Mouse (Mus musculus): ENCODE data around the gene Gspt1.

Gspt1 gene

DNA sequence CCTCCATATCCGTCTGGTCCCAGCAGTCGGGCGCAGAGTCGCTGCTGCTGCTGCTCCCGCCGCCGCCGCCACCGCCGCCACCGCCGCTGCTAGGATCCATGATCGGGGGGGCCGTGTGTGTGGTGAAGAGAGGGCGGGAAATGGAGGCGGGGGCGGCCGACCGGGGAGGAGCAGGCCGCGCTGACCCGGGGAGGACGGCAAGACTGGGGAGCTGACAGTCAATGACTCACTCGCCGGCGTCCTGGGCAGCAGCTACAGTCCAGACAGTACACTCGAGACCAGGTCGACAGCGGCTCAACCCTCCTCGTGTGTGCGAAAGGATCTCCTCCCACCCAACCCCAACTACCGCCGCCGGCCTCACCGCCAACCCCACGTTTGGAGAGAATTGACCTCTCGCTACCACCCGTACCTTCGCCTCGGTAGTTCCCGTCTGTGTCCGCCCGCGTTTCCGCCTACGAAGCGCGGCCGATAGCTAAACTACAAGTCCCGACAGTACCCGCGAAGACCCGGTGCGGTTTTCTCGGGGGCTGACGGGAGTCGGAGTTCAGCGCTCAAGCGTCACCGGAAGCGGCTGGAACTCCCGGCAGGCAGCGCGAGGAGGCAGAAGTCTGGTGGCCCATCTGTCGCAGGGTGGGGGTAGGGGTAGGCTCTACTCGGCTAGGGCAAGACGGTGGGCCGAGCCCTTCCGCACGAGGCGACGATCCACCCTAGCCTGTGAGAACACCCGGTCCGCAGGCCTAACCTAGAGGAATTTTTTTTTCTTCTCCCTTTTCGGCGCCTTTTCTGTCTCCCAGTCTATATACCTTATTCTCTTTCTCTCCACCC, at the start of gene Gspt1:
Gspt1 (minus strand) TSS at position 428 of the 825 bp plus-strand sequence.
- under 1% methylated on average over 74 of the region's 76 CpGs for WGBS

DNA sequence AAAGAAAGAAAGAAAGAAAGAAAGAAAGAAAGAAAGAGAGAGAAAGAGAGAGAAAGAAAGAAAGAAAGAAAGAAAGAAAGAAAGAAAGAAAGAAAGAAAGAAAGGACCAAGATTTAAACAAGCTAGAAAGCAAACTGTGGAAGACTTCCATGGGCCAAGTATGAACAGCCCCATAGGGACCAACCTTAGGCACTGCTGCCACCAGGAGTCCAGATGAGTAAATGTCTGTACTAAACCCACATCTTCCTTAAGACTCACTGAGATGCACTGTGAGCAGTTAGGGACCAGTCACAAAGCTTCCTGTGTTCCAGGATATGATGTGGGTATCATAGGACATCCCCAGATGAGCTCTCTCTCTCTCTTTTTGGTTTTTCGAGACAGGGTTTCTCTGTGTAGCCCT, 43.6 kb upstream of the Gspt1 start:
- WGBS = 64% methylated on average over 1 of the region's 1 CpGs

DNA sequence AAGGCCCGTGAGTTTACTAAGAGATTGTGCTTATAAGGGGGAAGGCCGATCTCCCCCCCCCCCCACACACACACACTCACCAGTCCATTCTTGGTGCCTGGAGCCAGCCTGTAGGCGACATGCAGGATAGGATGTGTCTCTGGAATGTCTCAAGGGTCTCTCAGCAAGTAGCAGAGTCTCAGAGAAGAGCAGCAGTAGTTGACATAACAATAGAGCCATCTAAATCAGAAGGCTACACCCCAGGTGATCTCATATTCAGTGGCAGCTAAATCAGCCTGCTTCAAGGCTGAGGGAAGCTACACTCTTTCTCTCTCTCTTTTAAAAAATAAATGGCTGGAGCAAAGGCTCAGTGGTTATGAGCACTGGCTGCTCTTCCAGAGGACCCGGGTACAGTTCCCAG, 41.5 kb upstream of the Gspt1 start:
- WGBS = 89% methylated on average over 4 of the region's 4 CpGs

DNA sequence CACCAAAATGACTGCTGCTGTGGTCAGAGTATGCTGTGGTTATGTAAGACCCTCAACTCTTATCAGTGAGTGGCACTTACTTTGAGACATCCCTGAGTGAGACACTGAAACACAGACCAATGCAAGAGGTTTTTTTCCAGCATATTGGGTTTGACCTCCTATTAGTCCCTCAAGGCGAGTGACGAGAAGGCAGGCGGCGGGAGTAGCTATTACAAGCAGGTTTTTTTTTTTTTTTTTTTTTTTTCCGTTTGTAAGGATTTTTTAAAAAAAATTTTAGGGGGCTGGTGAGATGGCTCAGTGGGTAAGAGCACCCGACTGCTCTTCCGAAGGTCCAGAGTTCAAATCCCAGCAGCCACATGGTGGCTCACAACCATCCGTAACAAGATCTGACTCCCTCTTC, 34.7 kb upstream of the Gspt1 start:
- 90% methylated on average over 8 of the region's 8 CpGs for WGBS

DNA sequence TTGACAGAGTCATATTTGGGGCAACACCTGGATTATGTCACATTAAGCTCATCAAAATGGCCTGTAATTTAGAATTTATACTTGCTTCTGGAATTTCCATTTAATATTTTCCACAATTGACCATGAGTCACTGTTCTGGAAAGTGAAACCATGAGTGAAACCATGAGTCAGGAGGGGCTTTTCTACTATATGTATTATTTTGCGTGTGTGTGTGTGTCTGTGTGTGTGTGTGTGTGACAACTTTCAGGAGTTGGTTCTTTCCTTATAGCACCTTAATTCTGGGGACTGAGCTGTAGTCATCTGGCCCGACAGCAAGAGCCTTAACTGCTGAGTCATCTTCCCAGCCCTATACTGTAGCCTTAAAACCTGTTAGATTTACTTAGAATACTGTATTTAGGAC, 31.8 kb upstream of the Gspt1 start:
- WGBS = 83% methylated on average over 2 of the region's 2 CpGs

DNA sequence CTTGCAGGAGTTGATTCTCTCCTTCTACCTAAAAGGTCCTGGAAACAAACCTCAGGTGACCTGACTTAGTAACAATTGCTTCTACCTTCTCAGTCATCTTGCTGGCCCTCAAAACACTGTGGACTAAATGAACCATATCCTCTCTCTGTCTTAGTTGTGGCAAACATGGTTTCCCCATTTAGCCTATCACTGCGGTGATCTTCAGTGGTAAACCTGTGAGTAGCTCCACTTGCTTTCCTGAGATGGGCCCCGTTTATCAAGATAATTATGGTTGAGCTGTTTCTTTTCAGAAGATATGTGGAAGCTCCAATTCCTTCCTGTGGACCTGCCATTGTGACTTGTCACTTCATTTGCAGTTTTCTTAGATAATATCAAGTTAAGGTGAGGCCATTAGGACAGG, 30.8 kb upstream of the Gspt1 start:
- WGBS = 91% methylated on average over 2 of the region's 2 CpGs

DNA sequence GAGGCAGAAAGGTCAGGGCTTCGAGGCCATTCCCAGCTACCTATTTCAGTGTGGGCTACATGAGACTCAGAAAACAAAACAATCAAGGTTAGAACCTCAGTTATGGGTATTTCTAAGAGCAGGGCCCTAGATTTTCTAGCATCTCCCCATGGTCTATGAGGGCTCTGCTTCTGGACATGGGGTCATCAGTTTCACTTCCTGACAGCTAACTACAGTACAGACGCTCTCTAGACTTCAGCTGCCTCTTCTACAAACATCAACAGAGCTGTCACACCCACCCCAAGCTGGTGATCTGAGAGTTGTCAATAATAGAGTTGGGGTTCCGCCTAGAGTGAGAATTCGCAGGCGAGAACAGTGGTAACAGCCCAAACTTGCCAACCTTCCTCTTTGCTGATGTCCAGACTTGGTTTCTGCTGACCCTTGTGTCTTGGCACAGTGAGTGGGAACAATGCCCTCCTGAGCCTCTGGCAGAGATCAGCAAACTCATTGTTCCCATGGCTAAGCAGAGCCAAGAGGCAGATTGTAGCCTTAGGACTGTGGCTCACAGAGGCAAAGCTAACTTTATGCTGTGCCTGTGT, 28.6 kb upstream of the Gspt1 start:
- WGBS = 71% methylated on average over 5 of the region's 5 CpGs

DNA sequence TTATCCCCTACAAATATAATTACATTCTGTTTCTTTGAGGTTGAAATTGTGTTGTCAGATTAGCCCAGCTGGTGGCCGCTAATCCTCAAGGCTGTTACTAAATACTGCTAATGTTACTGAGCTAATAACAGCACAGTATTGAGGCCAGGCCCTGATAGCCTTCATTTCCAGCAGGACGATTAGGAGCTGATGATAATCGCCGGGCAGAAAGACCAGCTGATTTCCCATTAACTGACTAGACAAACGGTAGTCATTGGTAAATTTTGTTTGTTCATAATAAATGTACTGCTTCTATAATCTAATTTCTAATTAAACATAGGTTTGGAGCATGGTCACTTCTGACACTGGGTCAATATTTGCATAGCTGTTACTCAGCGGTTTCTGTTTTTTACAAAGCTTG, 24.7 kb upstream of the Gspt1 start:
- WGBS = 79% methylated on average over 6 of the region's 6 CpGs

DNA sequence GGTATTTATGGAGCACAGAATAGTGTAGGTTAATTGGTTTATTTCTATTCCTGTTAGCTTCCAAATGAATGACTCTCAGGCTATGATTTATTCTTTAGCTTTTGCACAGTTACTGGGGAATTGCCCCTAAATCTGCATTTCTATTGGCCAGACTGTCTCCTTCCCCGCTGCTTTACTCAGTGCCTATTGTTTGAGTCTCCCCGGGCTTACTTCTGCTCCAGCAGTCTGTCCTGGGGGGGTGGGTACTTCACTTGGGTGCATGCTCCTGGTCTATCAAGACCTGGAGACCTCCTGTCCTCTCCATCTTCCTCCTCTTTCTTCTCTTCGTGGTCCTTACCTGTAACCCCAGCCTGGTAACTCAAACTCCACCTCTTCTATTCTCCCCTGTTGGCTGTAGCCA, 22.8 kb upstream of the Gspt1 start:
- 56% methylated on average over 3 of the region's 3 CpGs for WGBS

DNA sequence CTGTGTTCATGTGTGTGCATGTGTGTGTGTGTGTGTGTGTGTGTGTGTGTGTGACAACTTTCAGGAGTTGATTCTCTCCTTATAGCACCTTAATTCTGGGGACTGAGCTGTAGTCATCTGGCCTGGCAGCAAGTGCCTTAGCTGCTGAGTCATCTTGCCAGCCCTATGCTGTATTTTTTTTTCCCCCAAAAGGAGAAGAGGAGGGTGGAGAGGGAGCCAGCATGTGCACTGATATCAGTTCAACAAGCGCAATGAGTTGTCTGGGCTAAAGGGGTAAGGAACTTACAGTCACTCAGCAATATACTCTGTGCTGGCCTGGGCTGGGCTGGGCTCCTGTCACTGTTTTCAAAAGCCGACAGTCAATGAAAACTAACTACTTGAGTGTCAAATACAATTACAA, 16.5 kb upstream of the Gspt1 start:
- 74% methylated on average over 2 of the region's 2 CpGs for WGBS

DNA sequence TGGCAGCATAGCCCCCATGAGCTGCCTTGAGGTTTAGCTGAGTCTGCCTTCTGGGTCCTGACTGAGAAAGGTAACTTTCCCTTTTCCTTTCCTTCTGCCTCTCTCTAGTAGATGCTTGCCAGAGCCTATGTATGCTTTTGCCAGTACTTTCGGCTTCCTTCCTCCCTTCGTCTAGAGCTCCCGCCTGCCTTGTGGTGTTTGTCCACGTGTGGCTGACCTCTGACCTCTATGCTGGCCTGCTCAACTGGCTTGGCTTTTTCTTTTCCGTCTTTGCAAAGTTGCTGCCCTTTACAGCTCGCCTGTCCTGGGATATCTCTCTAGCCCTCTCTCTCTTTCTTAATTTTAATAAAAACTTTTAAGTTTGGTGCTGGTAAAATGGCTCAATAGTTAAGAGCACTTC, 15.7 kb upstream of the Gspt1 start:
- WGBS = 61% methylated on average over 6 of the region's 6 CpGs

DNA sequence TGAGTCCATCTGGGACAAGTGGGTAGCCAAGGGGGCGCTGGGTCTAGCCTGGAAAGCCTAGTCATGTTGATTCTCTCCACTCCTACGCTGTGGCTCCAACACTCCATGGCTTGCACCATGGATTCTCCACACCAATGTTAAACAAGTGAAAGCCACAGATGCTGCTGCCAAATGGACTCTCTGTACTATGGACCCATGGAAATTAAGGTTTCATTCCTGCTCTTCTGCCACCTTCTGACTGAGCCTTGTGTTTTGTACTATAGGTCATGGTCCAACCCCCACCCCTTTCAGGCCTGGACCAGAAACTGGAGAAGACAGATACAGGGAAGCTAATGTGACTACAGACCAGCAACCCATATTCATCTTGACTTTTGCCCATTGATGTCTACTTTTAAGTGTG, 12.4 kb upstream of the Gspt1 start:
- WGBS = 88% methylated on average over 2 of the region's 2 CpGs

DNA sequence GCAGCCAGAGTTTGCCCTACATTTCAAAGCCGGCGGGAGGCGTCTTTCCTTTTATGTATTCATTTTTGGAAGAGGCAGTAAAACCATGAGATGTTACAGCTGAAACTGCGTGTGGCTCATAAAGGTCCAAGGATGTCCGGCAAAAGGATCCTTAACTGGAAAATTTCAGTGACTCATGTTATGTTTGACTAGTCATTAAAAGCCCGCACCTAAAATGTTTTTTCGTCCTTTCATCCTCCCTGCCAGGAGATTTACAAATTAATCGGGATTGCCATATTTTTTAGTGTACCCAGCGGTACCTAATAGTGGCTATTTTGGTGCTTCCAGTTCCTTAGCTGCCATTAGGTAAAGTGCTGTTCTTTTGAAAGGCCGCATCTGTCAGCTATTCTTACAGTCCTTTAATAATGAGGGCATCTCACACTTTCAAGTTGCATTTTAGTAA, 619 bp upstream of the Gspt1 start:
- 9% methylated on average over 10 of the region's 10 CpGs for WGBS

DNA sequence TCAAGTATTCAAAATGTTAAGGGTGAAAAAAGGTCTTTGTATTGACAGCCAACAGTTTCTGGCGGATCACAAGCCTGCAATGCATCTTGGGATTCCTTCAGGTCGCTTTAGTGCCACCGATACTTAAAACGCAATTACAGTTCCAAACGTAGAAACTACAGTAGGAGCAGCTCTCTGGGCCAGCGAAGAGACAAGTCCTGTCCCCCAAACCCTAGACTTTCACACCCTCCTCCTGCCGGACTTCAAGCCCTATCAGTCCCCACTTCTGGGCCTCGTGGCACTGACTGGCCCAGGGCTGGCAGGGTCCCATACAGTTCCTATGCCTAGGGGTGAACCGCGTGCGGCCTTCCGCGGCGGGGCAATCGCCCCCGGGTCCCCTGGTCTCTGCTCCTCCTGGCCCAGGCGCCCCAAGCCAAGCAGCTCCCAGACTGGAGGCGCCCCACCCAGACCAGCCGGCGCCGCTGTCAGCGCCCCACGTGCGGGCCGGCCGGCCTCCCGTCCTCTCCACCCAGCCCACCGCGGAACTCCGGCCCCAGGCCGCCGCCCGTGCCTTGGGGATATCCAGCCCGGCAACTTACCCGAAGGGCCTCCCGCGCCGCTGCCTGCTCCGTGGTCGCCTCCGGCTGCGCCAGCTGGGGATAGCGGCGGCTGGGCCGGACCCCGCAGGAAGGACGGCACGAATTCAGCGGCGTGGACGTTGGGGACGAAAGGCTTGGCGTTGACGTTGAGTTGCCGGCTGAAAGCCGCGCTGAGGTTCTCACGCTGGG, 877 bp downstream of the Gspt1 start:
- under 1% methylated on average over 58 of the region's 58 CpGs for WGBS

DNA sequence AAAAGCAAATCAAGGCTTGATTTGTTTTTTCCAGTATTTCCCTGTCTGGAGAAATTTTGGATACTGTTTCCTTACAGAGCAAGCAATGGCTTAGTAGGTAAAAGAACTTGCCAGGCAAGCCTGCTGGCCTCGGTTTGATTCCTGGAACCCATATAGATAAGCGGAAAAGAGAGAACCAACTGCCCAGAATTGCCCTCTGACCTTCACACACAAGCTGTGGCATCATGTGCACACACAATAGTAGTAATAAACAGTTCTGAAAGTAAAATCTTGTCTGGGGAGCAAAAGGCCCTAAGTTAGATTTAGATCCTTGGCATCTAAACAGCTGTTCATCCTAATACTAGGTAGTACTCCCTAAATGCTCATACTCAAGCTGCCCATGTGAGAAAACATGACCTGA, 6.3 kb downstream of the Gspt1 start:
- 57% methylated on average over 2 of the region's 2 CpGs for WGBS

DNA sequence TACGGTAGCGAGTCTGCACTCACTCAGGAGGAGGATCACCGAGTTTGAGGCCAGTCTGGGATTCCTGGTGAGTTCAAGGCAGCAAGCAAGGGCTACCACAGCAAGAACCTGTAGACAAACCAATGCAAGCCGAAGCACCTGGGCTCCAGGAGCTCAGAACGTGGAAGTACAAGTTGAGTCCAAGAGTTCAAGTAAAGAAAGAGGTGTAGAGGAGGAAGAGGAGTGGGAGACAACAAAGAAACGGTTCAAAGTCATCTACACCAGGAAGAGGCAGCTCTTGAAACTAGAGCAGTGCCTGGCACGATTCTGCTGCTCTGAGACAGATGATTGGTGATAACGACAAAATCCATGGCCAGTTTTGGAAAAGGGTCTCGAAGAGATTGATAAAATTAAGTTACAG, 8.4 kb downstream of the Gspt1 start:
- 78% methylated on average over 9 of the region's 9 CpGs for WGBS

DNA sequence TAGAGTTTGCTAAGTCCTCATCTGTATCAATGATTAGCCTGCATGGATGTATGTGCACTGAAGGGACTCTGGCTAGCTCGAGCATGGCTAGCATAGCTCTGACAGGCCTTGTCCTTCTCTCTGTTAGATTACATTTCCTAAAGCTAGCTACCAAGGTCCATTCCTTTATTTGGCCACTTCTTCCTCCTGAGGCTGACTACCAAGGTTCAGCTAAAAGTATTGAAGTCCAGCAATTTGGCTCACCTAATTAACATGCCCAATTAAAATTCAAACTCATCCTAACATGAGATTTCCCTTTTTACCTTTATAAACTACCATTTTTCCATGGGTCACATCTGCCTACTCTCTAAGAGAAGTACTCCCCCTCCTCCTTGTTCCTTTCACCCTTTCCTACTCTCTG, 11.7 kb downstream of the Gspt1 start:
- 86% methylated on average over 1 of the region's 1 CpGs for WGBS

DNA sequence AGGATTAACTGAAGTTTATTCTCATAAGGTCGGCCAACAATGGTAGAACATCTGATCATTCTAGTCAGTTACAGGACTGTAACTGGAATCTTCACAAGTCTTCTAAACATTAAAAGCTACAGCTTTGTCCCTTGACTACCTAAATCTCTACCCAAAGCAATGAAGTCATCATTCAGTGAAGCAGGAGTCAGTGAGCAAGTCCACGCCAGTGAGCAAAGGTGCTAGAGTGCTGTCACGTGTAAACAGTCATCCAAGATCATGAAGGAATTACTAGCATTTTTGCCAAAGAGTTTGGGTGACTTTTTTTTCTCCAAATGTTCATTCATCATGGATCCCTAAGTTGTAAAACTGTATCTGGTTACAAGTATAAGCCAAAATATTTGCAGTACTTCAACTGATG, 36.3 kb downstream of the Gspt1 start:
- WGBS = 86% methylated on average over 3 of the region's 3 CpGs

DNA sequence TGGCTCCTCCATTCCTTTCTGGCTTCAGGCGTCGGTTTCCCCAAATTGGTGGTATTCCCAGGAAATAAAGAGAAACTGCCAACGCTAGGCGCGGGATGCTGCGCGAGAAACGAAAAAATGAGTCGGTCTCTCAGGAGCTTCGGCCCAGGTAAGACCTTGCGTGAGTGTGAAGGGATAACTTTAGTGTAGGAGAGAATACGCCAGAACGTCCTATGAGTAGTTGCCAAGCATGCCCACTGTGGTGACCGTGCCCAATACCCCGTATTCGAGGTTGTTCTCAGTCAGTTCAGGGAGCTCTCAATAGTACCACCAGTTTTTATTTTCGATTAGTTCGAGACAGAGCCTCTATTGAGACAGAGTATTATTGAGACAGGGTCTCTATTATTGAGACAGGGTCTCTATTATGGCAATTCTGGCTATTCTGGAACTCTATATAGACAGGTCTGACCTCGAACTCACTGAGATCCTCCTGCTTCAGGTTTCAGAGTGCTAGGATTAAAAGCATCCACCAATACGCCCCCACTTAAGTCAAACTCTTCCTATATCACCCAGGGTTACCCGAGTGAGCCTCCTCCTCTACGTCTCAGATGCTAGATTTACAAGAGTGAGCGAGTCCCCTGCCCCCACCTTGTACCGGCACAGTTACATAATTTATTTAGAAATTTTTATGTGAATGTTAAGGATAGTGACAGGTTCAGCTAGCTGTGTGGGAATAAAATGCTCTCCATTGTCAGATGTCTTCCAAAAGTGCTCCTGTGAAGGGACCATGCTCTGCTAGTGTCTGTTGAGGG, 50.3 kb downstream of the Gspt1 start:
- 5% methylated on average over 24 of the region's 24 CpGs for WGBS

DNA sequence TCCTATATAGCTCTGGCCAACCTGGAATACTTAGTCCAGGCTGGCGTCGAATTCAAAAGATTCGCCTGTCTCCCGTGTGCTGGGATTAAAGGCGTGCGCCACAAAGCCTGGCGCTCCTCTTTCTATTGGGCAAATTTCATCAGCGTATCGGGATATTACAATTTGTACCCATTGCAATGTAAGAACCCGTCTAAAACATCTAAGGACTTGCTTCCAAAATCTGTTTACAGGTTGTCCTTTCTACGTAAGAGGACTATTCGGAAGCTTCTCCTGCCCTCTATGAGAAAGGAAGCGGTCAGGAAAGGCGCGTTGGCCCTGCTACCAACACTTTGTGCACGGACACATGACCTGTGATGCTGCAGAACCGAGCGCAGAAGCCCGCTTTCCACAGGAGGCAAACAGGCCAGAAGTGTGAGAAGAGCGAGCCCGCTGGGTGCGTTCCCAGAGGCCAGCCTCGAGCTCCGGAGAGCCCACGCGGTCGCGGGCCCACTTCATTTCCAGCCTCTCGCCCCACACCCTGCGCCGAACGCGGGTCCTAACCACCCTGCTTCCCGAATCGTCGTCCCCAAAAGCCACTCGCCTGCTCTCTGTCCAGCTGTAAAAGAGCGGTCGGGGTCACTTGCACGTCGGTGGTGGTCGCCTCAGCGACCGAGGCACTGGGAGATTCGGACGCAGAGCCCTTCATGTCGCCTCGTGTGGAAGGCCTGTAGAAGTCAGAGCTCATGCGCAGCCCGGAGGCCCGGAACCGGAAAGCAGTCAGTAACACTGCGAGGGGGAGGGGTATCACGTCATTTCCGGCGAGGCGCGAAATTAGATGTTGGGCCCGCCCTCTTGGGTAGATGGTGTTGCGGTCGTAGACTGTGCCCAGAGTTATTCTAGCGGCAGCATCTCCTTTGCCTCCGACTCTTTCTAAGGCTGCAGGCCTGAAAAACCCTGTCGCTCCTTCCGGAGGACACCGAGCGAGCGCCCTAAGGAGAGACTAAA, 51.3 kb downstream of the Gspt1 start, which contains the start of gene Rsl1d1:
Rsl1d1 (minus strand) TSS at position 761 of the 984 bp plus-strand sequence.
- under 1% methylated on average over 68 of the region's 68 CpGs for whole genome bisulfite sequencing

All from cerebral cortex, adult 2 months (tissue).